Mouse (Mus musculus) testis, adult 2 months (tissue): ENCODE results near the gene Fgf11. TPM values are rescaled to one million over a fixed set of nuclear protein-coding genes. Genes with fewer than 3 reads are reported as not detected.

ENCODE experiments used
- H3K27ac ChIP-seq: fragments of 200-500 bp; 2 replicates; pipeline ENCODE4 v1.5.1; 2012; ENCODE audit warnings: low read depth, low read length; ENCODE audit not compliant: control insufficient read depth, insufficient read depth
- H3K27me3 ChIP-seq: fragments of 200-500 bp; 2 replicates; pipeline ENCODE4 v1.6.1; 2012; ENCODE audit warnings: mild to moderate bottlenecking, low read length, moderate library complexity; ENCODE audit not compliant: control insufficient read depth, insufficient read depth
- H3K36me3 ChIP-seq: fragments of 200-500 bp; 2 replicates; pipeline ENCODE4 v1.6.1; 2012; ENCODE audit warnings: mild to moderate bottlenecking, low read length; ENCODE audit not compliant: control insufficient read depth, insufficient read depth
- H3K4me1 ChIP-seq: fragments of 200-500 bp; 2 replicates; pipeline ENCODE4 v1.6.1; 2012; ENCODE audit warnings: low read length; ENCODE audit not compliant: control insufficient read depth, insufficient read depth
- H3K4me3 ChIP-seq: fragments of 200-500 bp; 2 replicates; pipeline ENCODE4 v1.5.1; 2012; ENCODE audit warnings: low read depth, mild to moderate bottlenecking, low read length, moderate library complexity, mixed read lengths; ENCODE audit not compliant: control insufficient read depth
- CTCF ChIP-seq: fragments of 200-500 bp; IDR thresholded peaks from 2 replicates; pipeline ENCODE4 v1.5.1; 2012; ENCODE audit warnings: low read depth, mild to moderate bottlenecking, inconsistent platforms, low read length, moderate library complexity; ENCODE audit not compliant: control insufficient read depth, insufficient read depth, insufficient replicate concordance
- POLR2A ChIP-seq: fragments of 200-500 bp; IDR thresholded peaks from 2 replicates; pipeline ENCODE4 v1.6.1; 2012; ENCODE audit warnings: low read depth, mild to moderate bottlenecking, inconsistent platforms, low read length, moderate library complexity; ENCODE audit not compliant: control insufficient read depth
- polyA plus RNA-seq: library from polyadenylated mRNA; depleted of rRNA; stranded (reverse); fragments of >200 nt; gene quantifications from 2 replicates; pipeline ENCODE4 v1.2.3, GENCODE M21; 2012

Fgf11 gene
- polyA plus RNA-seq, 1 experiment = 3.2 TPM

GRCm38 (mm10) chr11:69803786-69804651, 2.4 kb upstream of the Fgf11 start:
- Histone ChIP-seq H3K27ac (no peak overlapping the region), H3K4me3 (peak overlapping the region; percentile 35), H3K4me1 (peaks cover 46% of the 10 kb centered on the region), H3K27me3 (no peaks in the 10 kb centered on the region), H3K36me3 (no peaks in the 10 kb centered on the region)
- TF ChIP-seq CTCF (no peak), POLR2A (0 out of 2 replicates have a peak, but pooled peaks have one; percentile 20)

- H3K27me3 ChIP-seq = no peaks in the 10 kb centered on the region
- peak overlapping the region; percentile 86 for H3K4me3 ChIP-seq
- H3K4me1 ChIP-seq = peaks cover 46% of the 10 kb centered on the region
- TF ChIP-seq CTCF (no peak), POLR2A (no peak)
- H3K27ac ChIP-seq = no peak overlapping the region
- no peaks in the 10 kb centered on the region for H3K36me3 ChIP-seq
Measured at GRCm38 (mm10) chr11:69803328-69803727, 1.7 kb upstream of the Fgf11 start.

- Histone ChIP-seq H3K4me1 (peaks cover 46% of the 10 kb centered on the region), H3K4me3 (peak overlapping the region; percentile 86), H3K27me3 (no peaks in the 10 kb centered on the region), H3K36me3 (no peaks in the 10 kb centered on the region), H3K27ac (no peak overlapping the region)
- TF ChIP-seq CTCF = no peak
Measured at GRCm38 (mm10) chr11:69802648-69803105, 1.0 kb upstream of the Fgf11 start.

GRCm38 (mm10) chr11:69800392-69801197, 1.1 kb downstream of the Fgf11 start:
- H3K27ac ChIP-seq = no peak overlapping the region
- H3K4me1 ChIP-seq = peaks cover 47% of the 10 kb centered on the region
- TF ChIP-seq POLR2A (no peak), CTCF (no peak)
- no peaks in the 10 kb centered on the region for H3K36me3 ChIP-seq
- no peaks in the 10 kb centered on the region for H3K27me3 ChIP-seq
- peak overlapping the region; percentile 86 for H3K4me3 ChIP-seq

- Histone ChIP-seq H3K4me3 (peak overlapping the region; percentile 86), H3K27ac (no peak overlapping the region), H3K4me1 (peaks cover 46% of the 10 kb centered on the region), H3K27me3 (no peaks in the 10 kb centered on the region), H3K36me3 (no peaks in the 10 kb centered on the region)
- TF ChIP-seq POLR2A = no peak
- no peak for TF ChIP-seq CTCF
Measured at GRCm38 (mm10) chr11:69800138-69800391, 1.6 kb downstream of the Fgf11 start.

- Histone ChIP-seq H3K4me3 (no peak overlapping the region), H3K4me1 (peaks cover 41% of the 10 kb centered on the region), H3K36me3 (no peaks in the 10 kb centered on the region), H3K27ac (no peak overlapping the region), H3K27me3 (no peaks in the 10 kb centered on the region)
- no peak for TF ChIP-seq CTCF
- TF ChIP-seq POLR2A = no peak
Measured at GRCm38 (mm10) chr11:69799394-69800137, 2.1 kb downstream of the Fgf11 start.

GRCm38 (mm10) chr11:69797924-69798323, 3.7 kb downstream of the Fgf11 start:
- H3K36me3 ChIP-seq = no peaks in the 10 kb centered on the region
- no peaks in the 10 kb centered on the region for H3K27me3 ChIP-seq
- no peak overlapping the region for H3K4me3 ChIP-seq
- no peak overlapping the region for H3K27ac ChIP-seq
- peaks cover 26% of the 10 kb centered on the region for H3K4me1 ChIP-seq
- no peak for TF ChIP-seq POLR2A
- no peak for TF ChIP-seq CTCF
